Mouse (Mus musculus) myocyte (in vitro differentiated cells): ENCODE data around the gene Tmem242.

Experiments
- MAX ChIP-seq: IDR thresholded peaks from one replicate; pipeline ENCODE4 v1.6.1; 2011; ENCODE audit warnings: low read depth, mild to moderate bottlenecking, control low read depth
- MYOD1 ChIP-seq, 3 experiments: IDR thresholded peaks; one replicate each; pipeline ENCODE4 v1.6.1; 2011; ENCODE audit warnings: control low read depth in 2 of 3, low read depth in 2 of 3, mild to moderate bottlenecking in 2 of 3, moderate library complexity in 1 of 3; ENCODE audit not compliant: insufficient read length in 2 of 3, control insufficient read depth in 1 of 3
- POLR2A ChIP-seq: IDR thresholded peaks from one replicate; pipeline ENCODE4 v1.6.1; 2011; ENCODE audit warnings: low read depth, mild to moderate bottlenecking, control low read depth, moderate library complexity; ENCODE audit not compliant: insufficient read length
- TCF3 ChIP-seq: IDR thresholded peaks from one replicate; pipeline ENCODE4 v1.6.1; 2011; ENCODE audit warnings: low read depth, control low read depth; ENCODE audit not compliant: insufficient read length

DNA sequence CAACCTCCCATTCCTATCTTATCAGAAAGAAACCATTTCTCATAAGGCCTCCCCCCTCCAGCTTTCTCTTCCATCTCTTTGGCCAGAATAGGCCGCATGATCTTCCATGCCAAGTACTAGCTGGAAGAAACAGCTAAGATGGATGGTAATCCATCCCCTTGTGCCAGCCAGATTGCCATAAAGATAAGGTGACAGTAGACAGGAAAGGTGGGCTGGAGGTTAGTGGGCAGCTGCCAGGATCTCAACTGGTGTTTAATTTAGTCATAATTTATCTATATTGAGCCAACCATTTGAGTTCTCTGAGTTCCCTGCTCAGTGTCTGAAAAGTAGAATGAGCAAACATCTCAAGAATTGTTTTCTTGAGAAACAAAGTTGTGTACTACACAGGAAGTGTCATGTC is 54.4 kb downstream of the Tmem242 start:
- no peak for TF ChIP-seq POLR2A
- no peak for TF ChIP-seq MYOD1 (IDR thresholded peaks at IDR 0.05; ENCODE audit: control insufficient read depth in 1 of 3, insufficient read length in 2 of 3, low read depth in 2 of 3)
- no peak for TF ChIP-seq MAX
- no peak for TF ChIP-seq TCF3
